Mouse (Mus musculus): ENCODE data around the gene Cracr2b.

GRCm38 (mm10) chr7:141429310-141429709, 31.6 kb upstream of the Cracr2b start, which contains the start of gene Cend1:
- no peak for TF ChIP-seq RAD21 (IDR thresholded peaks at IDR 0.05; ENCODE audit: low read depth, low read length)
- no peak for TF ChIP-seq TBP (conservative IDR thresholded peaks at IDR 0.05; ENCODE audit: low read depth, low read length)
- no peak for TF ChIP-seq MAX (IDR thresholded peaks at IDR 0.05; ENCODE audit: low read length)
- TF ChIP-seq SIN3A (IDR thresholded peaks at IDR 0.05; ENCODE audit: low read length) = no peak
